Mouse (Mus musculus) hindbrain, embryonic 10.5 days (tissue): ENCODE results near the gene Dip2b. TPM values are rescaled to one million over a fixed set of nuclear protein-coding genes. Genes with fewer than 3 reads are reported as not detected.
A peak's percentile ranks its signal among the peaks of the same experiment; 100 is the strongest.

Experiments used
- DNase-seq: peaks from one replicate; pipeline ENCODE4 v3.0.0-alpha.2; 2017; ENCODE audit warnings: low spot score
- H3K27ac ChIP-seq: fragments of 300-500 bp; sonication (generic); 2 replicates; pipeline ENCODE4 v1.5.1; 2016; ENCODE audit warnings: mild to moderate bottlenecking, moderate library complexity
- H3K27me3 ChIP-seq: fragments of 300-500 bp; sonication (generic); 2 replicates; pipeline ENCODE4 v1.6.1; 2016; ENCODE audit warnings: mild to moderate bottlenecking; ENCODE audit not compliant: poor library complexity, insufficient read depth, severe bottlenecking
- H3K36me3 ChIP-seq: fragments of 300-500 bp; sonication (generic); 2 replicates; pipeline ENCODE4 v1.6.1; 2016; ENCODE audit warnings: mild to moderate bottlenecking, moderate library complexity
- H3K4me1 ChIP-seq: fragments of 300-500 bp; sonication (generic); replicated peaks from 2 replicates; pipeline ENCODE4 v1.6.1; 2016; ENCODE audit warnings: mild to moderate bottlenecking
- H3K4me3 ChIP-seq: fragments of 300-500 bp; sonication (generic); 2 replicates; pipeline ENCODE4 v1.5.1; 2016; ENCODE audit warnings: mild to moderate bottlenecking, moderate library complexity
- H3K9me3 ChIP-seq: fragments of 300-500 bp; sonication (generic); 2 replicates; pipeline ENCODE4 v1.6.1; 2016; ENCODE audit warnings: mild to moderate bottlenecking, moderate library complexity
- WGBS: fragments of 180-500 bp; shearing (Covaris S2); methylation state at CpG from one replicate; pipeline ENCODE4 v1.1.7; 2016; 5-methylcytosine and 5-hydroxymethylcytosine counted together
- polyA plus RNA-seq: library from polyadenylated mRNA; unstranded; fragments of >200 nt; fragmentation: Nextera tagmentation; extraction: Ambion mirVana; gene quantifications from 2 replicates; pipeline ENCODE4 v1.2.1, GENCODE M21; 2016

The Dip2b gene
- polyA plus RNA-seq, 1 experiment from 2014 or later, result 18.9 TPM

GRCm38 (mm10) chr15:100202431-100203015, 164.1 kb downstream of the Dip2b start:
- WGBS, result 91% methylated on average over 4 of the region's 4 CpGs
- peaks cover 96% of the 10 kb centered on the region for H3K36me3 ChIP-seq
- H3K4me1 ChIP-seq, result no peaks in the 10 kb centered on the region
- H3K4me3 ChIP-seq, result no peak overlapping the region
- no peak for DNase-seq
- H3K27ac ChIP-seq, result no peak overlapping the region
- H3K27me3 ChIP-seq, result no peaks in the 10 kb centered on the region
- H3K9me3 ChIP-seq, result no peaks in the 10 kb centered on the region

GRCm38 (mm10) chr15:100204574-100204973, 166.1 kb downstream of the Dip2b start:
- H3K36me3 ChIP-seq, result peaks cover 96% of the 10 kb centered on the region
- 97% methylated on average over 1 of the region's 1 CpGs for WGBS

GRCm38 (mm10) chr15:100210013-100210412, 171.5 kb downstream of the Dip2b start:
- 94% methylated on average over 3 of the region's 3 CpGs for WGBS
- DNase-seq, result no peak
- H3K4me3 ChIP-seq, result no peak overlapping the region
- H3K36me3 ChIP-seq, result peaks cover 99% of the 10 kb centered on the region
- no peaks in the 10 kb centered on the region for H3K4me1 ChIP-seq
- no peaks in the 10 kb centered on the region for H3K27me3 ChIP-seq
- H3K9me3 ChIP-seq, result no peaks in the 10 kb centered on the region
- H3K27ac ChIP-seq, result no peak overlapping the region

More at GRCm38 (mm10) chr15:100204574-100204973, 166.1 kb downstream of the Dip2b start:
- Histone ChIP-seq H3K4me3 (no peak overlapping the region), H3K27ac (no peak overlapping the region), H3K9me3 (no peaks in the 10 kb centered on the region), H3K27me3 (no peaks in the 10 kb centered on the region), H3K4me1 (no peaks in the 10 kb centered on the region)
- DNase-seq, result no peak

GRCm38 (mm10) chr15:100213339-100213738, 174.9 kb downstream of the Dip2b start:
- peaks cover 95% of the 10 kb centered on the region for H3K36me3 ChIP-seq
- WGBS, result 94% methylated on average over 2 of the region's 2 CpGs
- H3K9me3 ChIP-seq, result no peaks in the 10 kb centered on the region

GRCm38 (mm10) chr15:100215092-100215491, 176.6 kb downstream of the Dip2b start:
- DNase-seq, result no peak
- no peaks in the 10 kb centered on the region for H3K27me3 ChIP-seq
- H3K27ac ChIP-seq, result no peak overlapping the region
- no peaks in the 10 kb centered on the region for H3K9me3 ChIP-seq
- H3K4me3 ChIP-seq, result no peak overlapping the region
- no peaks in the 10 kb centered on the region for H3K4me1 ChIP-seq
- H3K36me3 ChIP-seq, result peaks cover 79% of the 10 kb centered on the region
- 92% methylated on average over 11 of the region's 11 CpGs for WGBS

More at GRCm38 (mm10) chr15:100213339-100213738, 174.9 kb downstream of the Dip2b start:
- no peak for DNase-seq
- Histone ChIP-seq H3K27ac (no peak overlapping the region), H3K4me3 (no peak overlapping the region), H3K4me1 (no peaks in the 10 kb centered on the region), H3K27me3 (no peaks in the 10 kb centered on the region)

- H3K27ac ChIP-seq, result no peak overlapping the region
- DNase-seq, result no peak
- no peaks in the 10 kb centered on the region for H3K27me3 ChIP-seq
- no peak overlapping the region for H3K4me3 ChIP-seq
- H3K4me1 ChIP-seq, result no peaks in the 10 kb centered on the region
- H3K9me3 ChIP-seq, result no peaks in the 10 kb centered on the region
- peaks cover 68% of the 10 kb centered on the region for H3K36me3 ChIP-seq
- 93% methylated on average over 9 of the region's 9 CpGs for WGBS
Measured at GRCm38 (mm10) chr15:100216173-100216572, 177.7 kb downstream of the Dip2b start.

- 94% methylated on average over 3 of the region's 3 CpGs for WGBS
- peaks cover 60% of the 10 kb centered on the region for H3K36me3 ChIP-seq
- DNase-seq, result no peak
Measured at GRCm38 (mm10) chr15:100218018-100218417, 179.6 kb downstream of the Dip2b start.

GRCm38 (mm10) chr15:100219396-100219795, 180.9 kb downstream of the Dip2b start:
- peaks cover 57% of the 10 kb centered on the region for H3K36me3 ChIP-seq
- 70% methylated on average over 1 of the region's 1 CpGs for WGBS
- H3K27ac ChIP-seq, result no peak overlapping the region
- H3K9me3 ChIP-seq, result peaks cover 18% of the 10 kb centered on the region
- DNase-seq, result no peak
- no peaks in the 10 kb centered on the region for H3K4me1 ChIP-seq
- H3K27me3 ChIP-seq, result no peaks in the 10 kb centered on the region
- H3K4me3 ChIP-seq, result no peak overlapping the region

More at GRCm38 (mm10) chr15:100218018-100218417, 179.6 kb downstream of the Dip2b start:
- peaks cover 10% of the 10 kb centered on the region for H3K9me3 ChIP-seq
- H3K27me3 ChIP-seq, result no peaks in the 10 kb centered on the region
- H3K4me3 ChIP-seq, result no peak overlapping the region
- H3K4me1 ChIP-seq, result no peaks in the 10 kb centered on the region
- H3K27ac ChIP-seq, result no peak overlapping the region

- no peaks in the 10 kb centered on the region for H3K27me3 ChIP-seq
- 92% methylated on average over 7 of the region's 7 CpGs for WGBS
- H3K27ac ChIP-seq, result no peak overlapping the region
- H3K4me3 ChIP-seq, result no peak overlapping the region
- no peak for DNase-seq
- peaks cover 18% of the 10 kb centered on the region for H3K9me3 ChIP-seq
- H3K36me3 ChIP-seq, result peaks cover 57% of the 10 kb centered on the region
- H3K4me1 ChIP-seq, result no peaks in the 10 kb centered on the region
Measured at GRCm38 (mm10) chr15:100220916-100221315, 182.5 kb downstream of the Dip2b start.

- Histone ChIP-seq H3K4me3 (no peak overlapping the region), H3K9me3 (peaks cover 18% of the 10 kb centered on the region), H3K27me3 (no peaks in the 10 kb centered on the region), H3K4me1 (peaks cover 22% of the 10 kb centered on the region), H3K27ac (no peak overlapping the region), H3K36me3 (peaks cover 37% of the 10 kb centered on the region)
- no peak for DNase-seq
- 92% methylated on average over 4 of the region's 4 CpGs for WGBS
Measured at GRCm38 (mm10) chr15:100225381-100225780, 186.9 kb downstream of the Dip2b start.

- Histone ChIP-seq H3K27me3 (no peaks in the 10 kb centered on the region), H3K9me3 (peaks cover 18% of the 10 kb centered on the region), H3K4me3 (no peak overlapping the region), H3K36me3 (peaks cover 37% of the 10 kb centered on the region), H3K4me1 (peaks cover 22% of the 10 kb centered on the region), H3K27ac (0 out of 2 replicates have a peak overlapping the region, but pooled peaks have one; percentile 99)
- DNase-seq, result no peak
- WGBS, result 98% methylated on average over 1 of the region's 1 CpGs
Measured at GRCm38 (mm10) chr15:100225891-100226290, 187.4 kb downstream of the Dip2b start.

- Histone ChIP-seq H3K27me3 (no peaks in the 10 kb centered on the region), H3K9me3 (peaks cover 17% of the 10 kb centered on the region), H3K4me1 (peaks cover 22% of the 10 kb centered on the region), H3K4me3 (peak overlapping the region; percentile 87), H3K36me3 (peaks cover 43% of the 10 kb centered on the region), H3K27ac (peak overlapping the region; percentile 99)
- 10% methylated on average over 17 of the region's 17 CpGs for WGBS
- peak; percentile 21 for DNase-seq
Measured at GRCm38 (mm10) chr15:100227031-100227662, 188.7 kb downstream of the Dip2b start.
